Mouse (Mus musculus) frontal cortex, adult 2 months (tissue): ENCODE measurements at regions not wholly inside any gene's neighbourhood (a gene's known extent, or its start where the extent isn't known, plus 50 kb on each side); places are given as distances from the start of the nearest gene placed in this dataset.
A peak's percentile ranks its signal among the peaks of the same experiment; 100 is the strongest.

Source experiments
- DNase-seq, 2 experiments: peaks; one replicate each; pipeline ENCODE4 v3.0.0; 2022; ENCODE audit warnings: low spot score in 1 of 2; ENCODE audit errors: extremely low spot score in 1 of 2

DNA sequence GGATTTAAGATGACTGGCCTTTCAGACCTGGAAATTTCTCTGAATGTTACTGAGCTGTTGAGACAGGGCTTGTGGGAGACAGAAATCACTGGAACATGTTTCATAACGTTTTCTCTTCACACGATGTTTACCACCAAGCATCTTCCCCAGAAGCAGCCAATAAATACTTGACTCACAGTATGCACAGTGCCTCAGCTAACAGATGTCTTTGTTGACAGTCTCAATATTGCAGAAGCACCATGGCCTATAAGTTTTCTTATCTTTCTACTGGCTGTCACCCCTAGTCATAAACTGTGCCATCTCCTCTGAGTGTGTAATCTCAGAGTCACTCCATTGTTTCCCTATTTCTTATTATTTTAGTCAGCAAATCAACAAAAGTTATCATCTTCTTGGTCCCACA is 187.9 kb upstream of the Gm38303 start:
- no peak for DNase-seq

DNA sequence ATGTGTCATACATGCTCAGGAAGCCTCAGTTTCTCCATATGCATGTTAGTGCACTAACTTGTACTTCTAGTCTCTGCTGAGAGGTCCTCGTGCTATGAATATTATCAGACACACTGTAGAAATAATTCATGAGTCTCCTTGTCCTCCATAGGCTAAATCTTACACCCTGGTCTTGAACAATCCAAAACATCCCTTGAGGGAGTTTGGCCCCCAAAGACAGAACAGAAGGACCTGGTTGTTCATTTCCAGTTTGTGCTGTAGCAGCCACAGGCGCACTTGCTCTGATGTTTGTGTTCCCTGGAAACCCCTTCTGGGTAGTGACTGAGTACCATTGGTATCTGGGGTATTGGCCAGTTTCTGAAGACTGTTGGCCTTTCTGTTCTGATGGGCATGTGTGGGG is 176.7 kb upstream of the Gm38303 start:
- DNase-seq, result no peak

DNA sequence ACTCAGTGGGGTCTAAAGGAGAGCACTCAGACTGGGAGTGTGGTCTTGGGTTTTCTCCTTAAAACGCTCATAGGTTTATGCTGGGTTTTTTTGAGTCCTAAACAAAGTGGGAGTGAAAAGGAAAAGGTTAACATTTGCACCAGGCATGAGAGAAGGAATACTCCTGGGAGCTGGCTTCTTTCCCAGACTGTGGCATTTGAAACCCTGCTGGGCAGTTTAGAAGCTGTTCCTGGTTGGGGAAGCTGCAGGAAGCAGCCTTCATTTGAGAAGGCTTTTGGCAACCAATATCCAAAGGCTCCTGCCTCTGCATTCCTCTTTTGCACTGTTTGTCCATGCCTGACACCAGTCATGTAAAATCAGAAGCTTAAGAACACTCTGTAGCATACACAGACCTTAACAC is 175.9 kb upstream of the Gm38303 start:
- peak; percentile 11 to 71 for DNase-seq
